Mouse (Mus musculus) cerebellum, adult 2 months (tissue): ENCODE measurements at regions not wholly inside any gene's neighbourhood (a gene's known extent, or its start where the extent isn't known, plus 50 kb on each side); places are given as distances from the start of the nearest gene placed in this dataset.

Experiments
- CTCF ChIP-seq: fragments of 200-500 bp; IDR thresholded peaks from 2 replicates; pipeline ENCODE4 v1.5.1; 2011; ENCODE audit warnings: low read depth, mild to moderate bottlenecking, control low read depth, low read length, moderate library complexity, borderline replicate concordance; ENCODE audit not compliant: insufficient read depth
- POLR2A ChIP-seq: fragments of 200-500 bp; IDR thresholded peaks from 2 replicates; pipeline ENCODE4 v1.6.1; 2011; ENCODE audit warnings: low read length, control low read depth, borderline replicate concordance; ENCODE audit not compliant: insufficient read depth

GRCm38 (mm10) chr13:97607221-97607723 is 153.2 kb downstream of the Gm10260 start:
- TF ChIP-seq POLR2A: no peak
- peak; percentile 48; the same call in 1 of the 2 replicates for TF ChIP-seq CTCF
